Comparison of ENCODE assay signal across 10 mouse cellular contexts in genomic region chr16:96718221-96718620, GRCm38 (mm10).
DNase-seq lines count a peak whose midpoint lies in the region; ATAC-seq and TF ChIP-seq lines count a peak whose summit lies in the region.
"Had no signal": no experiment of that assay in that cellular context is flagged by ENCODE, and none has a peak within 500 bp of the region (broad histone marks: within the 10 kb centered on the region; RNA-seq: fewer than 3 reads in every experiment).

No protein-coding gene starts in this region.

- H3K9me3 ChIP-seq in intestine, postnatal 0 days (ENCODE audit: control insufficient read depth): no peaks in the 10 kb centered on the region
- H3K9me3 ChIP-seq in intestine, embryonic 16.5 days (ENCODE audit: control insufficient read depth, low read length): no peaks in the 10 kb centered on the region
- H3K9me3 ChIP-seq in limb, embryonic 10.5 days (replicated peaks): no peaks in the 10 kb centered on the region

- H3K27ac ChIP-seq in intestine, postnatal 0 days (ENCODE audit: low read depth, low read length): no peak overlapping the region
- H3K27ac ChIP-seq in intestine, embryonic 16.5 days (ENCODE audit: low read length): no peak overlapping the region
- H3K27ac ChIP-seq in limb, embryonic 10.5 days: no peak overlapping the region

- ATAC-seq in intestine, postnatal 0 days: no peak
- ATAC-seq in intestine, embryonic 16.5 days: no peak

- H3K36me3 ChIP-seq in intestine, postnatal 0 days (ENCODE audit: control insufficient read depth, insufficient read depth): no peaks in the 10 kb centered on the region
- H3K36me3 ChIP-seq in intestine, embryonic 16.5 days (ENCODE audit: control insufficient read depth, insufficient read depth, low read length): no peaks in the 10 kb centered on the region
- H3K36me3 ChIP-seq in limb, embryonic 10.5 days: no peaks in the 10 kb centered on the region

- no peak overlapping the region for H3K4me2 ChIP-seq in intestine, postnatal 0 days (replicated peaks; ENCODE audit: low read depth)
- H3K4me2 ChIP-seq in intestine, embryonic 16.5 days (ENCODE audit: low read depth, low read length): no peak overlapping the region

- H3K9ac ChIP-seq in intestine, postnatal 0 days (ENCODE audit: low read depth, low read length): no peak overlapping the region
- no peak overlapping the region for H3K9ac ChIP-seq in intestine, embryonic 16.5 days (ENCODE audit: low read depth, low read length)

- DNase-seq in A20 (ENCODE audit: low read depth, low spot score): peak; percentile 46
- DNase-seq in R1 (ENCODE audit: low read depth, low spot score): peak; percentile 65
- peak; percentile 42 for DNase-seq in limb, embryonic 10.5 days (ENCODE audit: low spot score)
- no peak for DNase-seq in adrenal gland, adult 2 months
- DNase-seq in yolk sac, embryonic 10.5 days (ENCODE audit: low spot score): no peak
- DNase-seq in ovary, postnatal 36 days (ENCODE audit: low spot score): no peak
- DNase-seq: heart, postnatal 14 days; thymus, postnatal 25 days had no signal

- no peak overlapping the region for H3K4me3 ChIP-seq in intestine, postnatal 0 days (ENCODE audit: low read depth, low read length)
- H3K4me3 ChIP-seq in intestine, embryonic 16.5 days (ENCODE audit: low read length): no peak overlapping the region
- no peak overlapping the region for H3K4me3 ChIP-seq in limb, embryonic 10.5 days

- no peaks in the 10 kb centered on the region for H3K4me1 ChIP-seq in intestine, postnatal 0 days (replicated peaks; ENCODE audit: control insufficient read depth, insufficient read depth, low read length)
- H3K4me1 ChIP-seq in intestine, embryonic 16.5 days (ENCODE audit: control insufficient read depth, insufficient read depth, low read length): no peaks in the 10 kb centered on the region
- H3K4me1 ChIP-seq in limb, embryonic 10.5 days: no peaks in the 10 kb centered on the region

- H3K27me3 ChIP-seq in intestine, postnatal 0 days (replicated peaks; ENCODE audit: control insufficient read depth, insufficient read depth, low read length): no peaks in the 10 kb centered on the region
- no peaks in the 10 kb centered on the region for H3K27me3 ChIP-seq in intestine, embryonic 16.5 days (replicated peaks; ENCODE audit: control insufficient read depth, insufficient read depth, low read length)
- no peaks in the 10 kb centered on the region for H3K27me3 ChIP-seq in limb, embryonic 10.5 days (ENCODE audit: low read depth, poor library complexity, severe bottlenecking)

- TF ChIP-seq CTCF in intestine, postnatal 0 days (IDR thresholded peaks at IDR 0.05; ENCODE audit: low read depth): peak; percentile 61

- 8% methylated on average over 2 of the region's 2 CpGs for WGBS in intestine, postnatal 0 days
- 14% methylated on average over 2 of the region's 2 CpGs for WGBS in intestine, embryonic 16.5 days
- WGBS in limb, embryonic 10.5 days: 7% methylated on average over 2 of the region's 2 CpGs

Comparison
In these comparisons a context has a peak if more than half of its experiments do, and no peak if none do; other contexts are left out.
1. DNase-seq: peak in A20 (single experiment), R1 (single experiment) and limb, embryonic 10.5 days (single experiment); none in adrenal gland, adult 2 months (single experiment), yolk sac, embryonic 10.5 days (single experiment) and ovary, postnatal 36 days (single experiment).